Mouse (Mus musculus) T-cell, adult 2 months (primary cell): ENCODE results near the gene Strn.
"Not testable (repeated sequence)": the region's sequence is repeated elsewhere in the genome, so short reads cannot be mapped to it uniquely, and the experiment has no call there.

Experiments
- DNase-seq: peaks from one replicate; pipeline ENCODE4 v3.0.0; 2022; ENCODE audit warnings: low spot score

Strn gene

GRCm38 (mm10) chr17:78710258-78710657 is 26.7 kb downstream of the Strn start:
- DNase-seq: no peak

- no peak for DNase-seq
Measured at GRCm38 (mm10) chr17:78708422-78708821, 28.6 kb downstream of the Strn start.

GRCm38 (mm10) chr17:78702988-78703387 is 34.0 kb downstream of the Strn start:
- DNase-seq: no peak

- no peak for DNase-seq
Measured at GRCm38 (mm10) chr17:78698965-78699364, 38.0 kb downstream of the Strn start.

- no peak for DNase-seq
Measured at GRCm38 (mm10) chr17:78697462-78697861, 39.5 kb downstream of the Strn start.

- DNase-seq: no peak
Measured at GRCm38 (mm10) chr17:78696922-78697321, 40.1 kb downstream of the Strn start.

GRCm38 (mm10) chr17:78689231-78689630 is 47.8 kb downstream of the Strn start:
- not testable (repeated sequence) for DNase-seq

- DNase-seq: no peak
Measured at GRCm38 (mm10) chr17:78687971-78688370, 49.0 kb downstream of the Strn start.

GRCm38 (mm10) chr17:78685004-78685403 is 52.0 kb downstream of the Strn start:
- no peak for DNase-seq

DNA sequence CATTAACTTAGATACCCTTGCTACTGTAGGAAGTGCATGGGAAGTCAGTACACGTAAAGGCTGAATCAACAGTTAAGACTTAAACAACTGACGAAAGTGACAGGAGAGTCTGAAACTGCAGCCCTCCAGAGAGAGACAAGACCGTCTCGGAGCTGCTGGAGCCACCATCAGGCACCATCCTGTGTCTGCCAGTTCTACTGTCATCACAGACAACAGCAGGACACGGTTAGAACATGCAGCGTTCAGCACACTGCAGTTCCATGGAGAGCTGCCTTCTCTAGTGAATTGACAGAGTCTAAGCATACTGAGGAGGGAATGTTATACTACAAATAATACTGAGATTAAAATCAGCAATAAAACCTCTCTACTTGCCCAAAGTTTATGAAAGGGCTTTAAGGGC is 54.6 kb downstream of the Strn start:
- DNase-seq: no peak

- DNase-seq: no peak
Measured at GRCm38 (mm10) chr17:78679503-78679902, 57.5 kb downstream of the Strn start.

DNA sequence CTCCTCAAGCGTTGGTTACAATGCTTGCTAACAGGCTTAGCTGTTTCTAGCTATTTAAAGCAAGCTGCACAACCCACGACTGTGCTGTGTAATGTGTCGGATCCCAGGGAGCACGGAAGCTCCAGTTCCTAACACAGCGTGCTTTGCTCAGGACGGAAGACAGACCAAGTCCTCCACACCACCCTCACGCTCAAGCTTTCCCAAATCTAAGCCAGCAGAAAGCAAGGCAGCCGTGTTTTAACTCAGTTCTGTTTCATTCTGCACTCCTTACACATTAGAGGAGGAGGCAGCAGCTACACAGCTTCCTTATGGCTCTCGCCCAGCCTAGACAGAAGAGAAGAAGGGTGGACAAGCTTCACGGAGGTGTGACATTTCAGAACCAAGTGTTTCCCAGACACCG is 60.2 kb downstream of the Strn start:
- no peak for DNase-seq

GRCm38 (mm10) chr17:78664962-78665545 is 71.9 kb downstream of the Strn start:
- DNase-seq: no peak

DNA sequence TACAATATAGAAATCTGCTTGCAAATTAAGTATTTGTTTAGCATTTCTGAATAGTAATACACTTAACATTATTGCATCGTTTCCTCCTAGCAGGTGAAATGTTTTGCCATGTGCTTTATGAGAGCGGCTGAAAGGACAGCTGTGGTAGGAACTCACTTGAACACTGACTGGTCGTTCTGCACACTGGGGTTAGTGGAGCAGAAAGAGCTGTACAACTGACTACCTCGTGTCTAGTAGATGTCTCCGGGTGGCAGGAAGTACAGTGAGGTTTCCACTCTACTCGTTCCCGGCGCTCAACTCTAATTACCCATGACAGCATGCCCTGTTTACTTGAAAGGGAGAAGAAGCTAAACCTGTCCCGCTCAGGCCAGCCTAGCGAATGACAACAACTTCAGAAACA is 82.2 kb downstream of the Strn start:
- no peak for DNase-seq

DNA sequence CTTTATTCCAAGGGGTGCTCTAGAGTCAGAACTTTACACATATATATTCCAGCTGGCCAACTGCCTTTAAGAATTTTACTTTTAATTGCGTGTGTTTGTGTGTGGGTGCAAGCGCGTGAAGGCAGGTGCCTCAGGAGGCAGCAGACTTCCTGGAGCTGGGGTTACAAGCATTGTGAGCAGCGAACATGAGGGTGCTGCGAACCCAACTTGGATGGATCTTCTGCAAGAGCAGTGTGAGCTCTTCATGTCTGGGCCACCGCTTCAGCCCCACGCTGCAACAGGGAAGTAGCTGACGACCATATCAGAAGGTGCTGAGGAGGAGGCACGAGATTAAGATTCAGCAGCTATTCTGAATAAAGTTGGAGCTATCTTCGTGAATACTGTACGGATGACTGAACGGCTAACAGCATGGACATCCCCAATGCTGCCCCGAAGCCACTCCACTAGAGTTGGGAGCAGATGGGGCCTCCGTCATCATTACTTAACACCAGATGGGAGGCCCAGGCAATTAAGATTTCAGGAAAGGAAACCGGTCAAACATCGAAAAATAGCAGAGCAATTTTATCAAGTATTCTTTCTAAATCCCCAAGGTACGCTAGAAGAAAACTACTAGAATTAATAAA is 93.0 kb downstream of the Strn start:
- no peak for DNase-seq

GRCm38 (mm10) chr17:78642259-78642658 is 94.7 kb downstream of the Strn start:
- DNase-seq: no peak

DNA sequence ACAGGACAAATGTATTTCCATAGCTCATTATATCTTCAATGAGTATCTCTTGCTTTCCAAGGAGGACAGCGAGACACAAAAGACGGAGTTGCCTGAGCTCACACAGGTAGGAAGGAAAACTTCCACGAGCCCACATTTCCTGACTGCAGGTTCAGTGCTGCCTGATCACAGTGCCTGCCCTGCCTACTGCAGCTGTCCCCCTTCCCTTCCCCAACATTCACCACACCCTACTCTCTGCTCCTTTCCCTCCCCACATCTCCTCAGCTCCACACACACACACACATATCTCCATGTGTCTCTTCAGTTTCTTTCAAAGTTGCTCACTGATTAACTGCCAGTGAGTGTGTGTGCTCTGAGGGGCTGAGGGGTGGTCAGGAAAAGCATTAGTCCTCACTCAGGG is 96.6 kb downstream of the Strn start:
- DNase-seq: no peak

DNA sequence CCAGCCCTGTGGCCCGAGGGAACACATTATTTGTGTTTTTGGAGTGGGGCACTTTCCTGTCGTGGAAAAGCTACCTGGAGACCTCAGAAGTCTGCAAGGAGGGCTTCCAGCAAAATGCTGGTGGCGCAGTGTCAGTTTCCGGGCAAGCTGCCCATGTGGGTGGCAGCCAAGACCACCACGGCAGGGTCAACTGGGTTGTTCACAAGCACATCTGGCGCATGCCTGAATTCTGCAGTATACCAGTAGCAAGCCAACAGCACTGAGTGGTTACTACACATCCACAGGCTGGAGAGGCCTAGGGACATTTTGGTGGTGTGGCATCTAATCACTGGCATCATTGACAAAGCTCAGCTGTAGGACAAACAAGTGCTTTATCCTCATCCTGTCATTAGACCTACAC is 97.9 kb downstream of the Strn start:
- no peak for DNase-seq

- no peak for DNase-seq
Measured at GRCm38 (mm10) chr17:78637140-78637539, 99.9 kb downstream of the Strn start.

DNA sequence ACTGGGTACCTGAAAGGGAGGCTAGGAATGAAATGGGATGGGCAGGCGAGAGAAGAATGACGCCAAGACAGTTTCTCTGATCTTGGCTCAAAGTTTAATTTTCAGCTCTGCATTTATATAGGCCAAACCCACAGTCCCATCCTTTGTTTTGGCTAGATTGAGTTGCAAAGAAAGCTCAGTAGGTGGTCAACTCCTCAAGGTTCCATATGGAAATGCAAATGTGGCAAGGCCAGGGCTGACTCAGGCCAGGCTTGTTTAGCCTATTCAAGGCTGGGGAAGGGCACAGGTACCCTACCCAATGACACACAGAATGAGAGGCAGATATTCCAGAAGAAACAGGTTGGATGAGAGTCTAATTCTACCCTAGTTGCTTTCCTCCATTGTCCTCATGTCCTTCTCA is 101.4 kb downstream of the Strn start:
- no peak for DNase-seq

- no peak for DNase-seq
Measured at GRCm38 (mm10) chr17:78624941-78625340, 112.1 kb downstream of the Strn start.

DNA sequence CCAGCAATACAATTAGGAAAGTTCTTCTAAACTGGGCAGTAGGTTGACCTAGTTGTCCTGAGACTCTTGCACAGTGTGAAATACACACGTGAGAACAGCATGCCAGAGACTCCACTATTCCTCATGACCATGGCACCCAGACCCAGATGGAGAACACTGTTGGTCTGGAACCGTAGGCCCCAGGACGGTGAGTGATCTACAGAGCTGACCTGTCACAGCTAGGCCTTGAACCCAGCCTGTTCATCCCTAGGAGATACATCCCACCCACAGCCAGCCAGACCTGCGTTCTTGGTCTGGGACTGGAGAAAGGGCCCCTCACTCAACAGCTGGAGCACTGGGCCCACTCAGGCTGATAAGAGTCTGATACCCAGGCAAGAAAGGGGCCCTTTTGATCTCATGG is 115.1 kb downstream of the Strn start:
- DNase-seq: no peak

DNA sequence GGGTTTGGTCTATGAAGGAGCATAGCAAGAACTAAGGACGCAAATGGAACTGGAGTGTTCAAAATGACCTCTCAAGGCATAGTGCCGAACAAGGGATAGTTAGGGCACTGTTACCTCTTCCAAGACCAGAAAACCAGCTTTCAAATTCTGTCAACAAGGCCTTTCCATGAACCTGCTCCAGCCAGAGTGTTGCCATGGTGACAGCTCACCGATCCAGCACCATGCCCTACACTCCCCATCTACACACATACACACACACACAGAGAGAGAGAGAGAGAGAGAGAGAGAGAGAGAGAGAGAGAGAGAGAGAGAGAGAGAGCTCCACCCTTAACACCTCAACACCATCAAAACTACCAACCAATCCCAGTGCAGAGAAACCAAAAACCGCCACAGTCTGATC is 116.3 kb downstream of the Strn start:
- DNase-seq: no peak

DNA sequence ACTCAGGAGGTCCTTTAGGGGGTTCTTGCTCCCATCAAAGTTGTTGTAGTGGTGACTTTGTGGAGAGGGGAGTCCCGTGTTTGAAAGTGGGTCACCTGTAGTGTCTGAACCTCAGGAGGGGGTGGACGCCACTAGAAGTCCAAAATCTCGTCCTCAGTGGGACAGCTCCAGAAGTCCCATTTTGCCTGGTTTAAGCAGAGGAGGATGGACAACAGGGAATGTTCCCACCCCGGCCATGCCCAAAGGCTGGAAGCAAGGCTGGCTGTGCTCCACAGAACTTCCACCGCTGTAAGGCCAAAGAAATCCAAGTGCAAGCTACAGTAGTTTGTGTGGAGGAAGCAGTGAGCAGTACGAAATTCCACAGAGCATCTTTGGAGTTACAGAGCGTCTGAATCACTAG is 117.0 kb downstream of the Strn start:
- no peak for DNase-seq
